Mouse (Mus musculus) spleen, embryonic (tissue): ENCODE measurements at regions not wholly inside any gene's neighbourhood (a gene's known extent, or its start where the extent isn't known, plus 50 kb on each side); places are given as distances from the start of the nearest gene placed in this dataset.

Experiments
- CTCF ChIA-PET: fragments of 350-600 bp; sonication (Branson Sonifier 250); formaldehyde crosslinking; loops from one replicate; lab custom pipeline; 2022; lab: Charles Lee

DNA sequence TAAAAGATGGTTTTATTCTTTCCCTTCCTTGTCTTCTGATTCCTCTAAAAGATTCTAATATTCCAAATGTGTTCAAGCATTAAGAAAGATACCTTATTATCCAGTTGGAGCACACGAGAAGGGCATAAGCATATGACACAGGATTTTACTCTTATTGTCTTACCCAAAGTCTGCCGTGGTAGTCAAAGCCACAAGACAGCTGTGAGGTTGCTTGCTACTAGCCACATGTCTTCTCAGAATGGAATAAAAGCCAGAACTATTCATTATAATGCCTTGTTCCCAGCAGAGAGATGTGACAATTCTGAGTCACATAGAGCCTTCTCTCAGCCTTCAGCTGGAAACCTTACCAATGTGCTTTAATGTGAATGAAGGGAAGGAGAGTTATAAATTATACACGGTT is 71.5 kb downstream of the Pdha2 start:
- CTCF ChIA-PET: no interaction called here

DNA sequence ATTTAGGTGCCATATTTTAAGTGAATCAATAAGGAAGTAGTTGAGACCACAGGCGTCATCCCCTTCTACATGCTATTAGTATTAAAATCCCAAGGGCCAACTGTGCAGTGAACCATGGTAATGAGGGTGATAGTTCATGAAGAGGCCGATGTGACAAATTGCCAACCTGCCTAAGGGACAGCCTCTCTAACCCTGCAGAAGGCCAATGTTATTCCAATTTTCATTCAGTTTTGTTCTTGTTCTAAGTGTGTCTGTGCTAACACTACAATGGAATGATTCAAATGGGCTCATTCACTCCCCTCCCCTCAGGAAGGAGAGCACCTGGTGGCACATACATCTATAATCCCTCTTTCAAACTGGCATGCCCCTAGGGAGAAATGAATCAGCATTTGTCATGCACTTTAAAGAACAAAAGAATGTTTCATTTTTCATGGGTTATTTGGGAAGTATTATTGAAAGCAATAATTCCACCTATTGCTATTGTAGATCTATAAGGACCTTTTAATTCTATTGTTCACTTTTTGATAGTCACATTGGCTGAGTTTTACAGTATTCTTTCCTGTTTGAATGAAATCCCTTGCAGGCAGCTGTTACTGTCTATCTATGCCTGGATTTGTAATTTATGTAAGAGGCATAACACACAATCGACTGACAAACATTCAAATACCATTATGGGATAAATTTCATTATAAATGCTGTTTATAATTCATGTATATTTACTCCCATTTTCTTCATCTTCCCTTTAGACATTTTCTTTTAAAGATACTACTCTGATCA is 99.6 kb downstream of the Pdha2 start:
- CTCF ChIA-PET: interaction anchor here (0.6 kb wide), 1 partner anchor 426 kb away, joined by 8 read pairs; no protein-coding TSS in a partner anchor

DNA sequence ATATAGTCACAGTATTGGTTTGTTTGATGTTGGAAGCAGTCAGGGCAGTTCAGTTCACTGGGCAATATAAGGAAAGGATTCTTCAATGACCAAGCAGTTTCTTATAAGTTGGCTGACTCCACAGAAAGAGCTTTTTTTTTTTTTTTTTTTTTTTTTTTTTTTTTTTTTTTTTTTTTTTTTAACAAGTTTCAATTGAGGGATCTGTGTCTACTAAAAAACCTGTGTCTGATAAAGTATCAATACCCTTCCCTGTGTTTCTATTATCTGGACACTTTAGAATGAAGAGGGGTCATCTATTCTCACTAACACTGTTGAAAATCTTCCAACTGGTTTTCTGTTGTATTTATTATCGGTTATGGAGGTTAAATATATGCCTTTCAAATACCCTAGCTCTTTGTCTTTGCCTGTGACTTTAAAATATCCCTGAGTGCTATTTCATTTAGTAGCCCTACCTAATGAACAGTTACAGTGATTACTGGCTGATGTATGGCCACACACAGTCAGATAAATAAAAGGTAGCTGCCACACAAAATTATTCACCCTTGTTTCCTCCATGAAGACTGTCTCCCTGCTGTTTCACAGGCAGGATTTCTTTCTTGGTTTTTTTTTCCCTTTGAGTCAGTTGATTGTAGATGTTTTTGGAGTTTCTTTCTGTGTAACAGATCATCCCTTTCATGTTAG is 100.3 kb downstream of the Pdha2 start:
- CTCF ChIA-PET: no interaction called here
